Mouse (Mus musculus): ENCODE results near the gene Zfp39. TPM values are rescaled to one million over a fixed set of nuclear protein-coding genes. Genes with fewer than 3 reads are reported as not detected.

The Zfp39 gene
- 5.5 and 6.7 TPM in 2 replicates for polyA plus RNA-seq (2014; fragmentation: Nextera tagmentation; extraction: Ambion mirVana)

DNA sequence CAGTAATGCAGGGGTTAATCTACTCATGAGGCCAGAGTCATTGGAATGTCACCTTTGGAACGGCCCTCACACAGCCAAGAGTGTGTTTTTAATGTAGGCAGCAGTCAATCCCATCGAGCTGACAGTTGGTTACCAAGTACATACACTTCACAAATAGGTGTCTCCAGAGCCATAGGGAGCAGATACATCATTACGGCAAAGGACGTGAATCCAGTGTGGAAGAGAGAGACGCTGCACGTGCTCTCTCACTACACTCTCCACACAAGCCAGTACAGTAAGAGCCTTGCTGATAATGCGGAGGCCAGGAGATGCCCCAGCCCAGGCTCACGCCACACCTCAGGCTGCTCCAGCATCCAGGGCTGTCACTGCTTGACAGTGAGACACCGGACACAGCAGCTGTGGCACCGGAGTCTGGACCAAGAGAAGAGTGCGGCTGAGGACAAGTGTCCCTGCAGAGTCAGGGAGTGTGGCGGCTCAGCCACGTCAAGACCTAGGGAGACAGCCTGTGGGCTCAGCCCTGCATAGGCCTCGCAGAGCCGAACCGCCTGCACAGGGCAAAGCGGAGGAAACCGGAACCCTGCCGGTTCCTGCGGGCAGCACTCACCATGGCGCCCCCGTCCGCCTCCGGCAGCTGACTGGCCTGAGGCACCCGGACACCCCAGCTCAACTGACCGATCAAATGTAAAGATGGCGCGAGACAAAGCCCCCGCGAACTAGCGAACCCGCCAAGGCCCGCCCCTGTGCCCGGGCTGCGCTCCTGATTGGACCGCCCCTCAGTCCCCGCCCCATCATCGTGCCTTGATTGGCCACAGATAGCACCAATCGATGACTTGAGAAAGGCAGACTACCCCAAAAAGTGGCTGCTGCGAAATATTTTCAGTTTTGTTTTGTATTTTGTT lies at the start of gene Zfp39:
Gene Zfp39 (minus strand): TSS at position 715 of the 899 bp plus-strand sequence.
- Histone ChIP-seq H3K27ac (ENCODE audit: low read depth, low read length) (peak within 1 kb of the TSS; percentile 64; the same call in 1 of the 2 replicates), H3K9ac (ENCODE audit: low read length) (peak within 1 kb of the TSS; percentile 92), H3K36me3 (ENCODE audit: control insufficient read depth, insufficient read depth, low read length) (peaks cover 27% of the 10 kb centered on the region), H3K9me3 (replicated peaks; ENCODE audit: control insufficient read depth, low read length) (no peaks in the 10 kb centered on the region), H3K4me3 (ENCODE audit: low read depth, low read length) (peak within 1 kb of the TSS; percentile 78), H3K4me1 (ENCODE audit: control insufficient read depth, insufficient read depth, low read length) (peaks cover 7% of the 10 kb centered on the region), H3K4me2 (ENCODE audit: low read length) (peak within 1 kb of the TSS; percentile 85), H3K27me3 (replicated peaks; ENCODE audit: control insufficient read depth, insufficient read depth, low read length) (no peaks in the 10 kb centered on the region)
- ATAC-seq (peak; percentile 100), DNase-seq (ENCODE audit: low spot score) (peak; percentile 95)
- under 1% methylated on average over 40 of the region's 40 CpGs for WGBS

DNA sequence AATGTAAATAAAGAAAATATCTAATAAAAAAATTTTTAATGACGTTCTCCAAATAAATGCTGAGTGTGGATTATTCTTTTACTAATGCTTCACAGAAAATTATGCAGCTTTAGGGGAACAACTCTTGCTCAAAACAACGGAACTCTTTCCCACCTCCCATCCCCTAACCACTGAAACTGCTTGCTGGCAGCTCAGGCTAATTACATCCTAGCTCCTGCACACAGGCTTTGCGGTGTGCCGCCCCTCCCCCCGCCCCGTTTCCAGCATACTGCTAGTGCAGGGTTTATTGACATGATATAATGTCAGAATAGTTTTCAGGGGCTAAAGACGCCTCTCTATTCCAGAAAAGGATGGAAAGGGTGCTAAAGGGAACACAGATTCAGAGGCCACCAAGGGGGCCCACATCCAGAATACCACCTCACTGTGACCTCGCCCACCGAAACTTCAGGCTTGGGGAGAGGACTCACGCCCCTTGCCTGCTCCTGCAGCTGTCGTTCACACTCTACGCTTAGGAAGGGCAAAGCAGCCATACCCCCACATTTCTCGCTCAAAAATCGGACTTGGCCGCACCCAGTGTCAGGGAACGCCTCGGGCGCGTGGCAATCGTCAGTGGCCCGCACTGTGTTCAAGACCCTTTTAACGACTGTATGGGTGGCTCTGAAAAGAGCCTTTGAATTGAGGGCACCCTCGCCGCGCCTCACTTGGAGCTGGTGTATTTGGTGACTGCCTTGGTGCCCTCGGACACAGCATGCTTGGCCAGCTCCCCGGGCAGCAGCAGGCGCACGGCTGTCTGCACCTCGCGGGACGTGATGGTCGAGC lies 49.5 kb upstream of the Zfp39 start:
- peak; percentile 84 for DNase-seq (ENCODE audit: low spot score)
- Histone ChIP-seq H3K4me3 (ENCODE audit: low read depth, low read length) (peak overlapping the region; percentile 89), H3K4me2 (ENCODE audit: low read length) (peak overlapping the region; percentile 61), H3K4me1 (ENCODE audit: control insufficient read depth, insufficient read depth, low read length) (peaks cover 38% of the 10 kb centered on the region), H3K9me3 (replicated peaks; ENCODE audit: control insufficient read depth, low read length) (no peaks in the 10 kb centered on the region), H3K36me3 (ENCODE audit: control insufficient read depth, insufficient read depth, low read length) (peaks cover 14% of the 10 kb centered on the region), H3K9ac (ENCODE audit: low read length) (peak overlapping the region; percentile 96), H3K27ac (ENCODE audit: low read depth, low read length) (peak overlapping the region; percentile 99), H3K27me3 (replicated peaks; ENCODE audit: control insufficient read depth, insufficient read depth, low read length) (no peaks in the 10 kb centered on the region)
- under 1% methylated on average over 33 of the region's 33 CpGs for WGBS
- peak; percentile 9 for ATAC-seq

DNA sequence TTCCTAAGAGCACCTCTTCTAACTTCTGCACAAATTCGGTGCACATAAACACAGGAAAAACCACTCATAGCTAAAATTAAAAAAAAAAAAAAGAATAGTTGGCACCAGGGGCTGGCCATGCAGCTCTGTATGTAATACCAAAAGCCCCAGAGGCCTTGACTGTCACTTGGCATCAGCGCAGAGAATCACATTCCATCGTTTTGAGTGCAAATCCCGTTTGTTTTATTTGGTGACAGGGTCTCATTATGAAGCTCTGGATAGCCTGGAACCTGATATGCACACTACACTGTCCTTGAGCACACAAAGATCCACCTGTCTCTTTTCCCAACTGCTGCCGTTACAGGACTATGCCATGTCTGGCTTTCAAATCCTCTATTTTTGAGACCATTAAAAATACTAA lies 47.2 kb upstream of the Zfp39 start:
- ATAC-seq = no peak
- no peaks in the 10 kb centered on the region for H3K36me3 ChIP-seq (ENCODE audit: control insufficient read depth, insufficient read depth, low read length)
- 51% methylated on average over 5 of the region's 5 CpGs for WGBS
- H3K4me1 ChIP-seq (ENCODE audit: control insufficient read depth, insufficient read depth, low read length) = peaks cover 21% of the 10 kb centered on the region
- no peaks in the 10 kb centered on the region for H3K27me3 ChIP-seq (replicated peaks; ENCODE audit: control insufficient read depth, insufficient read depth, low read length)
- H3K4me3 ChIP-seq (ENCODE audit: low read depth, low read length) = no peak overlapping the region
- no peaks in the 10 kb centered on the region for H3K9me3 ChIP-seq (replicated peaks; ENCODE audit: control insufficient read depth, low read length)
- H3K27ac ChIP-seq (ENCODE audit: low read depth, low read length) = peak overlapping the region; percentile 99; the same call in 1 of the 2 replicates
- peak overlapping the region; percentile 77 for H3K4me2 ChIP-seq (ENCODE audit: low read length)
- H3K9ac ChIP-seq (ENCODE audit: low read length) = peak overlapping the region; percentile 95; the same call in 1 of the 2 replicates
- no peak for DNase-seq (ENCODE audit: low spot score)

DNA sequence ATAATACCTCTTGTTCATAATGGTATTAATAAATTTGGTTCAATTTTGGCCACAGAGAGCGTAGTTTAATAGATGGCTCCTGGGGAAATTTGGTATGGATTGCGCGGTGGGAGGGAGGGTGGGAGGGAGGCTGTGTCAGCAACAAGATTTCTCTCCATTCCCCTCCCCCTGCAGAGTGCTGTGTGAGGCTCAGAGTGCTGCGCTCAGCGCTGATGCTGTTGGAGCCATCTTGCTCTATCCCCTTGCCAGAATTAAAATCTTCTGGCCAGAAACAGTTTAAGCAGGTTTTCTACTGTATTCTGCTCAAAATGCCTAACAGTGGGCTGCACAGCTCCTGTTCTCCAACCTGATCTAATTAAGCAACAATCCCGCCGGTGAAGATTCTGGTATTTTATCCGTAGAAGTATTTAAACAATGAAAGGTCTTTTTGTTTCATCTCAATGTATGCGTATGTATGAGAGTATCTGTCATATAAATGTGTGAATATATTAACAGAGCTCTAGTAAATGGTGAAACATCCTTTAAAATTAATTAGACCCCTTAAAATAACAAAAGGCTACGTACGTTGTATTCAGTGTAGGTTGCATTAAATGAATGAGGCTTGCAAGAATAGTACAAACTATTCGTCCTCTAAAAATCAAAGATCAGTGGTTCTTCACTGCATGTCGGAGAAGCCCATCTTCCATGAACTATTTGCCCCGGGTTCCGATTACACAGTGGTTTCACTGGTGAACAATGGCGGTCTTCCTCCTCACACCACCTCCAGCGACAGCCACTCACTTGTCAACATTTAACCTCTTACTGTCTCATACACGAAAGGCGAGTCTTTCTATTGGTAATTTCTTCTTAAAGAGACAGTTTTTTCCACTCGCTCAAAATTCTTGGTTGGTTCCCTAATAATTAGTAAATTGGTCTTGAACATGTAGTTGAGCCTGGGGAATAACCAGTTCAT lies 45.7 kb upstream of the Zfp39 start:
- peak overlapping the region; percentile 99 for H3K27ac ChIP-seq (ENCODE audit: low read depth, low read length)
- H3K36me3 ChIP-seq (ENCODE audit: control insufficient read depth, insufficient read depth, low read length) = no peaks in the 10 kb centered on the region
- H3K4me1 ChIP-seq (ENCODE audit: control insufficient read depth, insufficient read depth, low read length) = peaks cover 20% of the 10 kb centered on the region
- peak; percentile 95 for DNase-seq (ENCODE audit: low spot score)
- ATAC-seq = peak; percentile 58
- peak overlapping the region; percentile 61 for H3K4me3 ChIP-seq (ENCODE audit: low read depth, low read length)
- peak overlapping the region; percentile 95 for H3K9ac ChIP-seq (ENCODE audit: low read length)
- H3K4me2 ChIP-seq (ENCODE audit: low read length) = peak overlapping the region; percentile 77
- no peaks in the 10 kb centered on the region for H3K27me3 ChIP-seq (replicated peaks; ENCODE audit: control insufficient read depth, insufficient read depth, low read length)
- H3K9me3 ChIP-seq (replicated peaks; ENCODE audit: control insufficient read depth, low read length) = no peaks in the 10 kb centered on the region
- WGBS = 1% methylated on average over 20 of the region's 20 CpGs

DNA sequence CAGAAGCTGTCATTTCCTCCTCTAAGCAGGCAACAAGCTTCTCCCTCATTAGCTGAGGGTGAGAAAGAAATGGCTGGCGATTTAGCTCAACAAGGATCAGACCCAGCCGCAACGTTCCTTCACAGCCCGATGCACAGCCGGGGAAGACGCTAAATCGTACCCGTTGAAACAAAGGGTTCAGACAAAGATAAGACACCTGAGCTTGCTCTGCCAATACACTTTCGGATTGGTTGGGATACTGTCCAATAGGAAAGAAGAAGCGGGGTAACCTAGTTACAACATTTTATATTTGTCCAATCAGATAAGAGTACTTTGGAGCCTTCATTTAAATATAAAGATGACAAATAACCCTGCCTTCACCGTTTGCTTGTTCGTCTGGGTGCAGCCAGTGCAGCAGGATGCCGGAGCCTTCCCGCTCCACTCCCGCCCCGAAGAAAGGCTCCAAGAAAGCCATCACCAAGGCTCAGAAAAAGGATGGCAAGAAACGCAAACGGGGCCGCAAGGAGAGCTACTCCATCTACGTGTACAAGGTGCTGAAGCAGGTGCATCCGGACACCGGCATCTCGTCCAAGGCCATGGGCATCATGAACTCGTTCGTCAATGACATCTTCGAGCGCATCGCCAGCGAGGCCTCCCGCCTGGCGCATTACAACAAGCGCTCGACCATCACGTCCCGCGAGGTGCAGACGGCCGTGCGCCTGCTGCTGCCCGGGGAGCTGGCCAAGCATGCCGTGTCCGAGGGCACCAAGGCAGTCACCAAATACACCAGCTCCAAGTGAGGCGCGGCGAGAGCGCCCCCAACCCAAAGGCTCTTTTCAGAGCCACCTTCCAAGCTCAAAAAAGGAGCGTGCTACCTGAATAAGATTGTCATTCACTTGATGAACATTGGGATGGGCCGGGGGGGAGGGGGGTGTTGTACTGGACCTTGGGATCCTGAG lies 44.8 kb upstream of the Zfp39 start, which contains the start of gene Hist3h2ba:
Gene Hist3h2ba (plus strand): TSS at position 379 of the 938 bp plus-strand sequence.
- peak within 1 kb of the TSS; percentile 99 for H3K27ac ChIP-seq (ENCODE audit: low read depth, low read length)
- DNase-seq (ENCODE audit: low spot score) (peak; percentile 99), ATAC-seq (peak; percentile 89)
- no peaks in the 10 kb centered on the region for H3K36me3 ChIP-seq (ENCODE audit: control insufficient read depth, insufficient read depth, low read length)
- H3K4me2 ChIP-seq (ENCODE audit: low read length) = peak within 1 kb of the TSS; percentile 77
- no peaks in the 10 kb centered on the region for H3K27me3 ChIP-seq (replicated peaks; ENCODE audit: control insufficient read depth, insufficient read depth, low read length)
- H3K9ac ChIP-seq (ENCODE audit: low read length) = peak within 1 kb of the TSS; percentile 95
- peak within 1 kb of the TSS; percentile 61 for H3K4me3 ChIP-seq (ENCODE audit: low read depth, low read length)
- peaks cover 20% of the 10 kb centered on the region for H3K4me1 ChIP-seq (ENCODE audit: control insufficient read depth, insufficient read depth, low read length)
- under 1% methylated on average over 48 of the region's 48 CpGs for WGBS
- no peaks in the 10 kb centered on the region for H3K9me3 ChIP-seq (replicated peaks; ENCODE audit: control insufficient read depth, low read length)

DNA sequence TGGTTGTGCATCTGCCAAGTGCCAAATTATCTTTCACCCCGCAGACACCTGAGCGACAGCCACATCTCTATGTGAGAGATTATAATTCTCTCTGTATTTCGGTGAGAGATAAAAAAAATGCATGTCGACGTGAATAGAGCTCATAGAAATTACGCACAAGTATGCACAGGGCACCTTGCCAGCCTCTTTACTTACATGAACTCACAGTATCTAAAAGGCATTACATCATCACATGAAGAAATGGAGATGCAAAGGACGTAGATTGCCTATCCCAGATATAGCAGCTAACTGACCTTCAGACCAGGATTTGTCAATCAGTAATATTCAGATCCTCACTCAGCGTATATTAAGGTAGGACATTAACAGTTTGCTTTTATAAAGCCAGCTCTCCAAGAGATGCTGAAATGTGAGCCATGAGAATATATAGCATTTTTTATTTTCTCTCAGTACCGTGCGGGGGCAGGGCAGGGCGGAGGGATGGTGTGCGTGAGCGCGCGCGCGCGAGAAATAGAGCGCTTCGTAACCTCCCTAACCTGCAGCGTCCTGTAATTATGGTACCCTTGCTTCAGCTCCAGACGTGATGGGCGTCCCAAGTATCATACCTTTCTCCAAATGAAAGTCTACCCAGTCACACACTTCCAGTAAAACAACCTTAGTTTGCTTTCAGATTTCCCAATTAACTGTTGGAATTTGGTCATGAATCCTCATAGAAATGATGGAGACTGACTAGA lies 43.9 kb upstream of the Zfp39 start:
- Histone ChIP-seq H3K4me3 (ENCODE audit: low read depth, low read length) (peak overlapping the region; percentile 61), H3K9me3 (replicated peaks; ENCODE audit: control insufficient read depth, low read length) (no peaks in the 10 kb centered on the region), H3K36me3 (ENCODE audit: control insufficient read depth, insufficient read depth, low read length) (no peaks in the 10 kb centered on the region), H3K27ac (ENCODE audit: low read depth, low read length) (peak overlapping the region; percentile 98), H3K4me2 (ENCODE audit: low read length) (peak overlapping the region; percentile 77), H3K9ac (ENCODE audit: low read length) (peak overlapping the region; percentile 76), H3K4me1 (ENCODE audit: control insufficient read depth, insufficient read depth, low read length) (peaks cover 18% of the 10 kb centered on the region), H3K27me3 (replicated peaks; ENCODE audit: control insufficient read depth, insufficient read depth, low read length) (no peaks in the 10 kb centered on the region)
- ATAC-seq (peak; percentile 68), DNase-seq (ENCODE audit: low spot score) (peak; percentile 86)
- 8% methylated on average over 23 of the region's 23 CpGs for WGBS

DNA sequence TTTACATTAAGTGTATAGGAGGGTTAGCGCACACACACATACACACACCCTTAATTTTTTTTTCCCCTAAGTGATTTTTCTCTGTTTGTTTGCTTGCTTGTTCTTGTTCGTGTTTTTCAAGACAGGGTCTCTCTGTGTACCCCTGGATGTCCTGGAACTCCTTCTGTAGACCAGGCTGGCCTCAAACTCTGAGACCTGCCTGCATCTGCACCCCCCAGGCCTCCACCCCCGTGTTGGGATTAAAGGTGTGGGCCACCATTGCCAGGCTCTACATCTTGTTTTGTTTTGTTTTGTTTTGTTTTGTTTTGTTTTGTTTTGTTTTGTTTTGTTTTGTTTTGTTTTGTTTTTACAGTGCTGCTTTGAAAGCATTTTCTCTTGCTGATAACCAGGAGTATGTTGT lies 43.3 kb upstream of the Zfp39 start:
- Histone ChIP-seq H3K9ac (ENCODE audit: low read length) (peak overlapping the region; percentile 76), H3K4me3 (ENCODE audit: low read depth, low read length) (peak overlapping the region; percentile 61; the same call in 1 of the 2 replicates)
- no peak for ATAC-seq

More for the DNA sequence above, 43.3 kb upstream of the Zfp39 start:
- Histone ChIP-seq H3K27ac (ENCODE audit: low read depth, low read length) (peak overlapping the region; percentile 98), H3K36me3 (ENCODE audit: control insufficient read depth, insufficient read depth, low read length) (no peaks in the 10 kb centered on the region), H3K4me2 (ENCODE audit: low read length) (peak overlapping the region; percentile 77), H3K27me3 (replicated peaks; ENCODE audit: control insufficient read depth, insufficient read depth, low read length) (no peaks in the 10 kb centered on the region), H3K9me3 (replicated peaks; ENCODE audit: control insufficient read depth, low read length) (no peaks in the 10 kb centered on the region), H3K4me1 (ENCODE audit: control insufficient read depth, insufficient read depth, low read length) (peaks cover 15% of the 10 kb centered on the region)
- 89% methylated on average over 3 of the region's 3 CpGs for WGBS
- DNase-seq (ENCODE audit: low spot score) = no peak
